Mouse (Mus musculus) hindbrain, postnatal 0 days (tissue): ENCODE measurements at regions not wholly inside any gene's neighbourhood (a gene's known extent, or its start where the extent isn't known, plus 50 kb on each side); places are given as distances from the start of the nearest gene placed in this dataset.

Source experiments
- ATAC-seq: fragments of 200-750 bp; cut with Nextera tagmentation; 2 replicates; pipeline ENCODE4 v1.8.0; 2017; ENCODE audit warnings: mild to moderate bottlenecking, moderate TSS enrichment, moderate library complexity
- DNase-seq: peaks from one replicate; pipeline ENCODE4 v3.0.0-alpha.2; 2015; ENCODE audit warnings: low spot score
- H3K27ac ChIP-seq: fragments of 300-500 bp; sonication (generic); 2 replicates; pipeline ENCODE4 v1.5.1; 2014; ENCODE audit warnings: mild to moderate bottlenecking
- H3K27me3 ChIP-seq: fragments of 300-500 bp; sonication (generic); 2 replicates; pipeline ENCODE4 v1.6.1; 2014; ENCODE audit warnings: low read length, mixed read lengths; ENCODE audit not compliant: insufficient read depth
- H3K36me3 ChIP-seq: fragments of 300-500 bp; sonication (generic); 2 replicates; pipeline ENCODE4 v1.6.1; 2014; ENCODE audit warnings: low read length, mixed read lengths; ENCODE audit not compliant: insufficient read depth
- H3K4me1 ChIP-seq: fragments of 300-500 bp; sonication (generic); 2 replicates; pipeline ENCODE4 v1.6.1; 2014; ENCODE audit warnings: antibody characterized with exemption, low read length, mixed read lengths; ENCODE audit not compliant: insufficient read depth
- H3K4me2 ChIP-seq: fragments of 300-500 bp; sonication (generic); 2 replicates; pipeline ENCODE4 v1.6.1; 2014; ENCODE audit warnings: low read depth, mild to moderate bottlenecking, low read length, moderate library complexity, mixed read lengths
- H3K4me3 ChIP-seq: fragments of 300-500 bp; sonication (generic); 2 replicates; pipeline ENCODE4 v1.5.1; 2014; ENCODE audit warnings: low read length
- H3K9ac ChIP-seq: fragments of 300-500 bp; sonication (generic); replicated peaks from 2 replicates; pipeline ENCODE4 v1.6.1; 2014; ENCODE audit warnings: mild to moderate bottlenecking, low read length, moderate library complexity, mixed read lengths
- H3K9me3 ChIP-seq: fragments of 300-500 bp; sonication (generic); 2 replicates; pipeline ENCODE4 v1.6.1; 2016; ENCODE audit warnings: low read length, mixed read lengths
- CTCF ChIP-seq: IDR thresholded peaks from 2 replicates; pipeline ENCODE4 v1.5.1; 2016; ENCODE audit warnings: antibody characterized with exemption, control low read depth, low read depth
- WGBS: fragments of 180-500 bp; shearing (Covaris S2); extraction: QIAGEN DNeasy Blood & Tissue Kit; methylation state at CpG from one replicate; pipeline ENCODE4 v1.1.7; 2014; 5-methylcytosine and 5-hydroxymethylcytosine counted together

GRCm38 (mm10) chr1:73826243-73826930 is 297.9 kb downstream of the Tns1 start:
- Histone ChIP-seq H3K4me2 (no peak overlapping the region), H3K9ac (no peak overlapping the region), H3K36me3 (no peaks in the 10 kb centered on the region), H3K4me3 (no peak overlapping the region), H3K4me1 (peaks cover 4% of the 10 kb centered on the region), H3K9me3 (no peaks in the 10 kb centered on the region), H3K27ac (peak overlapping the region; percentile 38), H3K27me3 (no peaks in the 10 kb centered on the region)
- ATAC-seq, result peak; percentile 85
- peak; percentile 93 for DNase-seq
- WGBS, result 36% methylated on average over 15 of the region's 15 CpGs
- TF ChIP-seq CTCF, result peak; percentile 99

GRCm38 (mm10) chr1:73824406-73825184 is 299.7 kb downstream of the Tns1 start:
- no peak overlapping the region for H3K4me2 ChIP-seq
- 51% methylated on average over 8 of the region's 8 CpGs for WGBS
- ATAC-seq (no peak), DNase-seq (no peak)
- no peaks in the 10 kb centered on the region for H3K36me3 ChIP-seq
- H3K9ac ChIP-seq, result no peak overlapping the region
- peaks cover 4% of the 10 kb centered on the region for H3K4me1 ChIP-seq
- H3K4me3 ChIP-seq, result no peak overlapping the region
- H3K9me3 ChIP-seq, result no peaks in the 10 kb centered on the region
- H3K27me3 ChIP-seq, result no peaks in the 10 kb centered on the region
- no peak for TF ChIP-seq CTCF
- no peak overlapping the region for H3K27ac ChIP-seq

GRCm38 (mm10) chr1:73823726-73824125 is 300.5 kb downstream of the Tns1 start:
- no peaks in the 10 kb centered on the region for H3K4me1 ChIP-seq
- H3K9me3 ChIP-seq, result no peaks in the 10 kb centered on the region
- 93% methylated on average over 10 of the region's 10 CpGs for WGBS
- H3K9ac ChIP-seq, result no peak overlapping the region
- H3K27ac ChIP-seq, result no peak overlapping the region
- no peak overlapping the region for H3K4me2 ChIP-seq
- no peak for TF ChIP-seq CTCF
- no peak for DNase-seq
- no peaks in the 10 kb centered on the region for H3K27me3 ChIP-seq
- no peak for ATAC-seq
- no peaks in the 10 kb centered on the region for H3K36me3 ChIP-seq
- H3K4me3 ChIP-seq, result no peak overlapping the region

- 76% methylated on average over 6 of the region's 6 CpGs for WGBS
- no peaks in the 10 kb centered on the region for H3K27me3 ChIP-seq
- no peak for TF ChIP-seq CTCF
- H3K4me2 ChIP-seq, result no peak overlapping the region
- no peaks in the 10 kb centered on the region for H3K36me3 ChIP-seq
- H3K4me1 ChIP-seq, result no peaks in the 10 kb centered on the region
- no peak overlapping the region for H3K9ac ChIP-seq
- DNase-seq (no peak), ATAC-seq (no peak)
- H3K27ac ChIP-seq, result no peak overlapping the region
- no peaks in the 10 kb centered on the region for H3K9me3 ChIP-seq
- no peak overlapping the region for H3K4me3 ChIP-seq
Measured at GRCm38 (mm10) chr1:73822616-73823015, 301.6 kb downstream of the Tns1 start.

GRCm38 (mm10) chr1:73820701-73821100 is 303.5 kb downstream of the Tns1 start:
- Histone ChIP-seq H3K4me3 (no peak overlapping the region), H3K36me3 (no peaks in the 10 kb centered on the region), H3K9me3 (no peaks in the 10 kb centered on the region), H3K9ac (no peak overlapping the region), H3K4me1 (no peaks in the 10 kb centered on the region), H3K4me2 (no peak overlapping the region), H3K27me3 (no peaks in the 10 kb centered on the region), H3K27ac (no peak overlapping the region)
- DNase-seq (no peak), ATAC-seq (no peak)
- 65% methylated on average over 7 of the region's 7 CpGs for WGBS
- TF ChIP-seq CTCF, result no peak

- ATAC-seq (no peak), DNase-seq (no peak)
- no peak overlapping the region for H3K4me3 ChIP-seq
- H3K9ac ChIP-seq, result no peak overlapping the region
- no peaks in the 10 kb centered on the region for H3K27me3 ChIP-seq
- no peak overlapping the region for H3K27ac ChIP-seq
- H3K4me2 ChIP-seq, result no peak overlapping the region
- WGBS, result 61% methylated on average over 3 of the region's 3 CpGs
- no peaks in the 10 kb centered on the region for H3K36me3 ChIP-seq
- no peak for TF ChIP-seq CTCF
- no peaks in the 10 kb centered on the region for H3K4me1 ChIP-seq
- no peaks in the 10 kb centered on the region for H3K9me3 ChIP-seq
Measured at GRCm38 (mm10) chr1:73807206-73807605, 317.0 kb downstream of the Tns1 start.

- 84% methylated on average over 9 of the region's 9 CpGs for WGBS
- H3K4me2 ChIP-seq, result no peak overlapping the region
- ATAC-seq, result no peak
Measured at GRCm38 (mm10) chr1:73805156-73805555, 319.1 kb downstream of the Tns1 start.

More at GRCm38 (mm10) chr1:73805156-73805555, 319.1 kb downstream of the Tns1 start:
- no peak for TF ChIP-seq CTCF
- H3K4me3 ChIP-seq, result no peak overlapping the region
- DNase-seq, result no peak
- H3K4me1 ChIP-seq, result no peaks in the 10 kb centered on the region
- H3K9ac ChIP-seq, result no peak overlapping the region
- no peak overlapping the region for H3K27ac ChIP-seq
- H3K27me3 ChIP-seq, result no peaks in the 10 kb centered on the region
- no peaks in the 10 kb centered on the region for H3K36me3 ChIP-seq
- no peaks in the 10 kb centered on the region for H3K9me3 ChIP-seq
